Mouse (Mus musculus) stomach, embryonic 14.5 days (tissue): ENCODE results near the gene Pigf. TPM values are rescaled to one million over a fixed set of nuclear protein-coding genes. Genes with fewer than 3 reads are reported as not detected.
A peak's percentile ranks its signal among the peaks of the same experiment; 100 is the strongest.

Experiments used
- ATAC-seq: fragments of 200-750 bp; cut with Nextera tagmentation; 2 replicates; pipeline ENCODE4 v1.8.0; 2017; ENCODE audit warnings: low read depth, moderate TSS enrichment; ENCODE audit not compliant: insufficient number of reproducible peaks, insufficient read depth, low FRiP score
- H3K27ac ChIP-seq: fragments of 300-500 bp; sonication (generic); 2 replicates; pipeline ENCODE4 v1.5.1; 2014; ENCODE audit warnings: mild to moderate bottlenecking, low read length, moderate library complexity, mixed read lengths
- H3K27me3 ChIP-seq: fragments of 300-500 bp; sonication (generic); 2 replicates; pipeline ENCODE4 v1.6.1; 2014; ENCODE audit warnings: low read length, control low read depth, mixed read lengths; ENCODE audit not compliant: control insufficient read depth, insufficient read depth
- H3K36me3 ChIP-seq: fragments of 300-500 bp; sonication (generic); 2 replicates; pipeline ENCODE4 v1.6.1; 2014; ENCODE audit warnings: mild to moderate bottlenecking, control low read depth, low read length, moderate library complexity, mixed read lengths; ENCODE audit not compliant: control insufficient read depth, insufficient read depth
- H3K4me1 ChIP-seq: fragments of 300-500 bp; sonication (generic); 2 replicates; pipeline ENCODE4 v1.6.1; 2014; ENCODE audit warnings: low read length, control low read depth, mixed read lengths; ENCODE audit not compliant: control insufficient read depth, insufficient read depth
- H3K4me2 ChIP-seq: fragments of 300-500 bp; sonication (generic); replicated peaks from 2 replicates; pipeline ENCODE4 v1.6.1; 2014; ENCODE audit warnings: low read depth, low read length, control low read depth
- H3K4me3 ChIP-seq: fragments of 300-500 bp; sonication (generic); 2 replicates; pipeline ENCODE4 v1.5.1; 2014; ENCODE audit warnings: low read depth, low read length, control low read depth
- H3K9ac ChIP-seq: fragments of 300-500 bp; sonication (generic); replicated peaks from 2 replicates; pipeline ENCODE4 v1.6.1; 2014; ENCODE audit warnings: low read depth, mild to moderate bottlenecking, control low read depth, low read length, moderate library complexity, mixed read lengths
- H3K9me3 ChIP-seq: fragments of 300-500 bp; sonication (generic); 2 replicates; pipeline ENCODE4 v1.6.1; 2016; ENCODE audit warnings: low read depth, low read length, control low read depth; ENCODE audit not compliant: control insufficient read depth
- WGBS: fragments of 180-500 bp; shearing (Covaris S2); extraction: QIAGEN DNeasy Blood & Tissue Kit; methylation state at CpG from one replicate; pipeline ENCODE4 v1.1.7; 2014; 5-methylcytosine and 5-hydroxymethylcytosine counted together
- polyA plus RNA-seq: library from polyadenylated mRNA; unstranded; fragments of >200 nt; fragmentation: Nextera tagmentation; extraction: Ambion mirVana; gene quantifications from 2 replicates; pipeline ENCODE4 v1.2.1, GENCODE M21; 2014

Gene Pigf
- polyA plus RNA-seq, 1 experiment from 2014 or later = 47.4 TPM

- no peaks in the 10 kb centered on the region for H3K36me3 ChIP-seq
- no peak for ATAC-seq
- no peak overlapping the region for H3K9ac ChIP-seq
- no peaks in the 10 kb centered on the region for H3K4me1 ChIP-seq
- no peak overlapping the region for H3K4me2 ChIP-seq
- H3K9me3 ChIP-seq = no peaks in the 10 kb centered on the region
- 63% methylated on average over 5 of the region's 5 CpGs for WGBS
- no peak overlapping the region for H3K27ac ChIP-seq
- no peak overlapping the region for H3K4me3 ChIP-seq
- H3K27me3 ChIP-seq = no peaks in the 10 kb centered on the region
Observed at GRCm38 (mm10) chr17:87049696-87050095, 24.5 kb upstream of the Pigf start.

DNA sequence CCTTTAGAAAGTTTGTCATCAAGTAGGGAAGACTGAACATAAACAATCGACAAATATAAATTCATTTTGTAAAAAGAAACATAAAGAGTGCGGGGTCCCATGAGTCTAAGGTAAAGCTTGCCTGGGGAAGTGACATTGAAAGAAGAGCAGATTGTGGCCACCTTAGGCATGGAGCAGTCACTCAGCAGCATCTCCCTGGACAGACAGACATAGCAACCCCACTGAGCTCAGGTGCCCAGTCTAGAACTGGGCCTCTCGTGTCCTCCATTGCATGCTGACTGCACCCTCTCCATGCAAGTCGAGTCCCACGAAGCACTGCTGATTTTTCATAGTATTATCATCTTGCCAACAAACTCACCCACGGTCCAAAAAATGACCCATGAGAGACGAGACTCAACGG lies 19.6 kb upstream of the Pigf start:
- Histone ChIP-seq H3K4me2 (no peak overlapping the region), H3K27ac (no peak overlapping the region), H3K4me1 (no peaks in the 10 kb centered on the region), H3K9me3 (no peaks in the 10 kb centered on the region), H3K4me3 (no peak overlapping the region), H3K36me3 (no peaks in the 10 kb centered on the region), H3K9ac (no peak overlapping the region), H3K27me3 (no peaks in the 10 kb centered on the region)
- 84% methylated on average over 8 of the region's 8 CpGs for WGBS
- no peak for ATAC-seq

DNA sequence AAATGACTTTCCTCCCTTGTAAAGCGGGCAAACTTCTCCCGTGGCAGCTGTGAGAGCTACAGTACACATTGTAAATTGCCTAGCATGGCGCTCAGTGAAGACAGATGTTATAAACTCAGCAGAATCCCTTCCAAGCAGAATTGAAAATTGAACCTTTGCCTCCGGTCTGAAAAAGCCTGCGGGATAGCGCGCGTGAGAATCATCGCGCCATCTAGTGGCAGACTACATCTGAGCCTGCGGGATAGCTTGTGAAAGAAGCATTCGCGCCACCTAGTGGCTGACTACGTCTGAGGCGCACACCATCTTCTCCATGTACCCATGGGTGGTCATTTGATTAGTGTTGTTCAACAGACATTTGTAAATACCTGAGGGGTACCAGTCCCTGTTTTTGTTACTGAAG lies 19.2 kb upstream of the Pigf start:
- peak; percentile 56; the same call in 1 of the 2 replicates for ATAC-seq
- WGBS = 1% methylated on average over 15 of the region's 15 CpGs
- no peak overlapping the region for H3K4me2 ChIP-seq
- no peaks in the 10 kb centered on the region for H3K9me3 ChIP-seq
- no peaks in the 10 kb centered on the region for H3K36me3 ChIP-seq
- H3K9ac ChIP-seq = no peak overlapping the region
- no peaks in the 10 kb centered on the region for H3K4me1 ChIP-seq
- H3K4me3 ChIP-seq = no peak overlapping the region
- no peaks in the 10 kb centered on the region for H3K27me3 ChIP-seq
- no peak overlapping the region for H3K27ac ChIP-seq

DNA sequence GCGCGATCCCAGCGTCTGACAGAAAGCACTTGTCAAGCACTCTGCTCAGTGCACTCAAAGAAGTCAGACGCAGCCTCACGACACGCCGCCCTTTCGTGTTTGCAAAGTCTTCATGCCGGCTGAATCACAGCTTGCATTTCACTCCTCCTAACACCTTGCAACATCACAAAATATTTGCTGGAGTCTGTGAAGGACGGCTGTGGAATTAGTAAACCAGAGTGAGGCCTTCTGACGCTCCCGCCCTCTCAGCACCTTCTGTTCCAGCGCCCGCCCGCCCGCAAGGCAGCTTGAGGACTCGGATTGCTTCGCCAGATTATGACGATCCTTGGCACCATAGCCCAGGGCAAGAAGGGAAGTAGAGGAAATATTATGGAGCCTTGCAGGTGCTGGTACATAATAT lies 16.5 kb upstream of the Pigf start:
- H3K4me2 ChIP-seq = no peak overlapping the region
- 59% methylated on average over 19 of the region's 19 CpGs for WGBS

DNA sequence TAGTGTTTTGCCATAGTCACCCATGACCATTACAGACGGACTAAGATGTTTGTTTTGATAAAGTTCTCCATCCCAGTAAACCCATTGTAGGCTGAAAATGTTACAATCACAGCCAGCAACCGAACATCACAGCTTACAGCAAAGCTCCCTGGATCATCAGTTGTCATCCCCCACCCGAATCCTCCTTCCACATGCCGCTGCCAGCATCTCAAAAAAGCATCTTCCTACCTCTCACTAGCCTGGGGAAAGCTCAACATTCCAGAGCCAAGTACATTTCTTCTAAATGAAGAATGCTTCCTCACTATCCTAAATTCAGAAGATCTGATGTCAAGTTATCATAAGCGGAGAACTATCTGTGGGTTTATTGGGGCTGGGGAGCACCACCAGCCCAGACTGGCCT lies 13.3 kb upstream of the Pigf start:
- ATAC-seq = no peak
- no peaks in the 10 kb centered on the region for H3K9me3 ChIP-seq
- H3K36me3 ChIP-seq = peaks cover 10% of the 10 kb centered on the region
- no peak overlapping the region for H3K4me2 ChIP-seq
- no peaks in the 10 kb centered on the region for H3K4me1 ChIP-seq
- H3K27me3 ChIP-seq = no peaks in the 10 kb centered on the region
- H3K27ac ChIP-seq = no peak overlapping the region
- no peak overlapping the region for H3K4me3 ChIP-seq
- no peak overlapping the region for H3K9ac ChIP-seq
- 85% methylated on average over 5 of the region's 5 CpGs for WGBS

More for the DNA sequence above, 16.5 kb upstream of the Pigf start:
- no peak overlapping the region for H3K4me3 ChIP-seq
- H3K27me3 ChIP-seq = no peaks in the 10 kb centered on the region
- ATAC-seq = no peak
- peaks cover 2% of the 10 kb centered on the region; the same call in 1 of the 2 replicates for H3K36me3 ChIP-seq
- no peaks in the 10 kb centered on the region for H3K9me3 ChIP-seq
- H3K27ac ChIP-seq = no peak overlapping the region
- H3K9ac ChIP-seq = no peak overlapping the region
- H3K4me1 ChIP-seq = no peaks in the 10 kb centered on the region

DNA sequence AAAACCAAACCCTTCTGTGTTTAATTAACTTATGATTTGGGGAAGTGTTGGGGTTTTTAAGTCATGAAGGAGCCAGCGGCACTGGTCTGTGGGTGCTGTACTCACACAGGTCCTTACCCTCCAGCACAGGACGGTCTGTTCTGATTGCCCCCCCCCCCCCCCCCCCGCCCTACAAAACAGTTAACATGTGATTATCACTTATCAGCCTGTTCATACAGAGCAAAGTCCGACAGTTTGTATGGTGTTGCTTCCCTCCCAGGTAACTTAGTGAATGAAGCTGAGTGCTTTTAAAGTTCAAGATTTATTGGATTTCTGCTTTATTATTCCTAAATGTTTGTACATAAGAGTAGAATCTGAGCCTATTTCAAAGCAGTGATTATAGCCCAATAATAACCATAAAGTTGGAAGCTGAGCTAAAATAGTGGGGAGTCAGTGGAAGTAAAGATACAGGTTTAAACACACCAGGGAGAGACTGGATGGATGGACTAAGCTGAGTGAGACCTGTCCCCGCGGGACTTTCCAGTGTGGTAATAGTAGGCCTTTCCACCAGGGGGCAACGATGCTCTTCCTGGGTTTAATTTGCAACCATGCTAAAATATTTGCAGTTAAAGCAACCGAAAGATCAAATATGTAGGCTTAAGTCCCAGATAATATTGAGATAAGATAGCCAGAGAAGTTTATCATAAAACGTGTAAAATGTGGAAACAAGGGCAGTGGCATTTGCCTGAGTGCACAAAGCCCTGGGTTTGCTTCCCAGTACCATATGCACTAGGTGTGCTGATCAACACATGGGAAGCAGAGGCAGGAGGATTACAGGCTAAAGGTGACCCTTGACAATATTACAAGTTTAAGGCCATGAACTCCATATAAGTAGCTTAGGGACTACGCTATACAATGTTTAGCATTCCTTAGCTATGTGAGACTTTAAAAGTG lies 11.2 kb upstream of the Pigf start:
- Histone ChIP-seq H3K27me3 (no peaks in the 10 kb centered on the region), H3K9me3 (no peaks in the 10 kb centered on the region), H3K4me3 (no peak overlapping the region), H3K4me2 (no peak overlapping the region), H3K9ac (no peak overlapping the region), H3K27ac (no peak overlapping the region), H3K36me3 (peaks cover 15% of the 10 kb centered on the region), H3K4me1 (no peaks in the 10 kb centered on the region)
- 48% methylated on average over 10 of the region's 10 CpGs for WGBS
- no peak for ATAC-seq

DNA sequence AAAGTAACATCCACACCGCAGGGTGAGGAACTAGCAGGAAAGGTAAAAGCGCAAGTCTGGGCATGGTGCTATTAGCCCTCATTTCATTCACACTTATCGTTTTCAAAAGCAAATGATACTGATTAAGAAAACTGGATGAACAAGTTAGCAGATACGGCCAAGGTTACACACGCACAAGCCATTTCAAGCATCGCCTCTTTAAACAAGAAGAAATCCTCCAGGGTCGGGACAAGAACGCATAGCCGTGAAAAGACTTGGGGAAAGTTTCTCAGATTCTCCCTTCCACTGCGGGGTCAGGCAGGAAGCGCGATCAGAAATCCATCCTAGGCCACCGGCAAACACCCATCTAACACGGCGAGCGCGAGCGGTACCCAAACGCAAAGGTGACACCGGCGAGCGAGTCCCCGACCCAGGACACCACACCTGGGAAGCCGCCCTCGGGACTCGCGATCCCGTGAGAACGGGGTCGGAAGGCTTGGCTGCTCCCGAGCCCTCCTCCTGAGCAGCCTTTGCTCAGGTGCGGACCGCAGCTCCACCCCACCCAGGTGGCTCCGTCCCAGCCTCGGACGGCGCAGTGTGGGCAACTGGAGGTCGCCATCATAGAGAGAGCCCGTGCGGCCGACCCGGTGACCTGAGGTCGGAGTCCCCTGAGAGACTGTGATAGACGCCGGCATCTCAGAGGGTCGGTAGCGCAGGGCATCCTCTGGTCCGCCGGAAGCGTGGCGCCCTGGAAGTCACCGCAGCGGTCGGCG lies 539 bp downstream of the Pigf start:
- Histone ChIP-seq H3K27me3 (no peaks in the 10 kb centered on the region), H3K36me3 (no peaks in the 10 kb centered on the region; the same call in 1 of the 2 replicates), H3K9me3 (no peaks in the 10 kb centered on the region), H3K27ac (peak overlapping the region; percentile 69; the same call in 1 of the 2 replicates), H3K4me2 (peak overlapping the region; percentile 95), H3K4me3 (peak overlapping the region; percentile 72), H3K4me1 (peaks cover 9% of the 10 kb centered on the region; the same call in 1 of the 2 replicates), H3K9ac (peak overlapping the region; percentile 61)
- peak; percentile 79 for ATAC-seq
- WGBS = under 1% methylated on average over 55 of the region's 55 CpGs

DNA sequence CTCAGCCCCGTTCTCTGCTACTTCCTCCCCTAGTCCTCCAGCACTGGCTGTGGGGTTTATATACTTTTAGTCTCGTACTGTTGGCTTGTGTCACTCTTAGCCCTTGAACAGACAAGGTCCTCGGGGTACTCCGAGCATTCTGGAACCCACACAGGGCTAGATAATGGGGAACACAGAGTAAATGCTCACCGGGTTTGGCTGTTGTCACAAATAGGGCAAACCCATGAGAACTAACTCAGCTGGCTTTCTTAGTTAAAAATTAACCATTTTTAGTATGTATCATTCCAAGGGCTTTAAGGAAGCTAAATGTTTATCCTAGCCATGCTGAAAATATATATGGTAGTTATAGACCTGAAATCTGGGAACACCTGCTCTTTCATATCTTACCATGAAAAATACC lies 5.5 kb downstream of the Pigf start:
- WGBS = 72% methylated on average over 5 of the region's 5 CpGs
- Histone ChIP-seq H3K4me3 (no peak overlapping the region), H3K9ac (no peak overlapping the region), H3K27me3 (no peaks in the 10 kb centered on the region), H3K4me1 (no peaks in the 10 kb centered on the region), H3K27ac (no peak overlapping the region), H3K4me2 (no peak overlapping the region), H3K36me3 (no peaks in the 10 kb centered on the region; the same call in 1 of the 2 replicates), H3K9me3 (no peaks in the 10 kb centered on the region)
- ATAC-seq = no peak
